Mouse (Mus musculus) kidney, embryonic 15.5 days (tissue): ENCODE results near the gene Carhsp1. TPM values are rescaled to one million over a fixed set of nuclear protein-coding genes. Genes with fewer than 3 reads are reported as not detected.

Experiments
- ATAC-seq: fragments of 200-750 bp; cut with Nextera tagmentation; replicated peaks from 2 replicates; pipeline ENCODE4 v1.8.0; 2017; ENCODE audit warnings: moderate TSS enrichment; ENCODE audit not compliant: low FRiP score
- H3K27ac ChIP-seq: fragments of 300-500 bp; sonication (generic); 2 replicates; pipeline ENCODE4 v1.5.1; 2015; ENCODE audit warnings: mild to moderate bottlenecking, inconsistent platforms
- H3K27me3 ChIP-seq: fragments of 300-500 bp; sonication (generic); 2 replicates; pipeline ENCODE4 v1.6.1; 2015; ENCODE audit warnings: inconsistent platforms
- H3K36me3 ChIP-seq: fragments of 300-500 bp; sonication (generic); 2 replicates; pipeline ENCODE4 v1.6.1; 2015; ENCODE audit warnings: inconsistent platforms
- H3K4me1 ChIP-seq: fragments of 300-500 bp; sonication (generic); 2 replicates; pipeline ENCODE4 v1.6.1; 2015; ENCODE audit warnings: inconsistent platforms
- H3K4me2 ChIP-seq: fragments of 300-500 bp; sonication (generic); 2 replicates; pipeline ENCODE4 v1.6.1; 2015; ENCODE audit warnings: moderate library complexity, mild to moderate bottlenecking, inconsistent platforms
- H3K4me3 ChIP-seq: fragments of 300-500 bp; sonication (generic); replicated peaks from 2 replicates; pipeline ENCODE4 v1.5.1; 2015; ENCODE audit warnings: mild to moderate bottlenecking, inconsistent platforms
- H3K9ac ChIP-seq: fragments of 300-500 bp; sonication (generic); 2 replicates; pipeline ENCODE4 v1.6.1; 2015; ENCODE audit warnings: mild to moderate bottlenecking, inconsistent platforms
- H3K9me3 ChIP-seq: fragments of 300-500 bp; sonication (generic); replicated peaks from 2 replicates; pipeline ENCODE4 v1.6.1; 2016; ENCODE audit warnings: inconsistent platforms
- WGBS: fragments of 180-500 bp; shearing (Covaris S2); methylation state at CpG from one replicate; pipeline ENCODE4 v1.1.7; 2015; ENCODE audit warnings: mixed read lengths; 5-methylcytosine and 5-hydroxymethylcytosine counted together
- microRNA-seq: library from miRNA; unstranded; fragments of <30 nt; microRNA quantifications from one replicate; pipeline ENCODE4, GENCODE M21; 2016
- polyA plus RNA-seq: library from polyadenylated mRNA; unstranded; fragments of >200 nt; fragmentation: Nextera tagmentation; extraction: Ambion mirVana; gene quantifications from 2 replicates; pipeline ENCODE4 v1.2.1, GENCODE M21; 2015

Carhsp1 gene
- polyA plus RNA-seq, 1 experiment from 2014 or later, result 80.8 TPM

GRCm38 (mm10) chr16:8631428-8631827 lies 40.5 kb downstream of the Carhsp1 start:
- Histone ChIP-seq H3K9me3 (no peaks in the 10 kb centered on the region), H3K4me1 (peaks cover 8% of the 10 kb centered on the region), H3K27me3 (no peaks in the 10 kb centered on the region), H3K4me2 (no peak overlapping the region), H3K27ac (no peak overlapping the region), H3K4me3 (no peak overlapping the region), H3K36me3 (peaks cover 33% of the 10 kb centered on the region), H3K9ac (no peak overlapping the region)
- ATAC-seq, result no peak
- WGBS, result 86% methylated on average over 5 of the region's 5 CpGs

- Histone ChIP-seq H3K9ac (no peak overlapping the region), H3K27me3 (no peaks in the 10 kb centered on the region), H3K4me2 (no peak overlapping the region), H3K36me3 (peaks cover 28% of the 10 kb centered on the region), H3K4me3 (no peak overlapping the region), H3K9me3 (no peaks in the 10 kb centered on the region), H3K27ac (no peak overlapping the region), H3K4me1 (no peaks in the 10 kb centered on the region)
- no peak for ATAC-seq
- 82% methylated on average over 2 of the region's 2 CpGs for WGBS
These were observed 41.5 kb downstream of the Carhsp1 start for GRCm38 (mm10) chr16:8630419-8630818.

- 70% methylated on average over 16 of the region's 16 CpGs for WGBS
- H3K9ac ChIP-seq, result no peak overlapping the region
- ATAC-seq, result no peak
- no peaks in the 10 kb centered on the region for H3K27me3 ChIP-seq
- no peaks in the 10 kb centered on the region for H3K36me3 ChIP-seq
- no peak overlapping the region for H3K4me3 ChIP-seq
- H3K9me3 ChIP-seq, result no peaks in the 10 kb centered on the region
- peaks cover 15% of the 10 kb centered on the region for H3K4me1 ChIP-seq
- H3K4me2 ChIP-seq, result no peak overlapping the region
- H3K27ac ChIP-seq, result no peak overlapping the region
These were observed 51.4 kb downstream of the Carhsp1 start for GRCm38 (mm10) chr16:8620315-8621115.

- WGBS, result 22% methylated on average over 10 of the region's 10 CpGs
- no peaks in the 10 kb centered on the region for H3K9me3 ChIP-seq
- no peak for ATAC-seq
- H3K9ac ChIP-seq, result no peak overlapping the region
- no peaks in the 10 kb centered on the region for H3K36me3 ChIP-seq
- H3K4me3 ChIP-seq, result no peak overlapping the region
- no peak overlapping the region for H3K4me2 ChIP-seq
- H3K4me1 ChIP-seq, result peaks cover 15% of the 10 kb centered on the region
- no peaks in the 10 kb centered on the region for H3K27me3 ChIP-seq
- H3K27ac ChIP-seq, result no peak overlapping the region
These were observed 52.2 kb downstream of the Carhsp1 start for GRCm38 (mm10) chr16:8619659-8620314.

- Histone ChIP-seq H3K4me3 (no peak overlapping the region), H3K9me3 (no peaks in the 10 kb centered on the region), H3K4me2 (no peak overlapping the region), H3K9ac (no peak overlapping the region), H3K36me3 (peaks cover 12% of the 10 kb centered on the region; the same call in 1 of the 2 replicates), H3K27me3 (no peaks in the 10 kb centered on the region), H3K27ac (no peak overlapping the region), H3K4me1 (no peaks in the 10 kb centered on the region)
- WGBS, result 85% methylated on average over 3 of the region's 3 CpGs
- ATAC-seq, result no peak
These were observed 58.5 kb downstream of the Carhsp1 start for GRCm38 (mm10) chr16:8613447-8613846.

GRCm38 (mm10) chr16:8613039-8613438 lies 58.9 kb downstream of the Carhsp1 start:
- Histone ChIP-seq H3K4me3 (no peak overlapping the region), H3K4me2 (no peak overlapping the region), H3K27me3 (no peaks in the 10 kb centered on the region), H3K4me1 (no peaks in the 10 kb centered on the region), H3K36me3 (peaks cover 12% of the 10 kb centered on the region; the same call in 1 of the 2 replicates), H3K9me3 (no peaks in the 10 kb centered on the region), H3K9ac (no peak overlapping the region), H3K27ac (no peak overlapping the region)
- ATAC-seq, result no peak
- 83% methylated on average over 4 of the region's 4 CpGs for WGBS

- ATAC-seq, result no peak; the same call in 1 of the 2 replicates
- Histone ChIP-seq H3K4me3 (no peak overlapping the region), H3K4me2 (no peak overlapping the region), H3K9ac (no peak overlapping the region), H3K27ac (no peak overlapping the region), H3K27me3 (no peaks in the 10 kb centered on the region), H3K9me3 (no peaks in the 10 kb centered on the region), H3K4me1 (no peaks in the 10 kb centered on the region), H3K36me3 (peaks cover 12% of the 10 kb centered on the region; the same call in 1 of the 2 replicates)
- WGBS, result 85% methylated on average over 8 of the region's 8 CpGs
These were observed 59.5 kb downstream of the Carhsp1 start for GRCm38 (mm10) chr16:8612214-8613005.

- H3K27ac ChIP-seq, result no peak overlapping the region
- no peak overlapping the region for H3K4me3 ChIP-seq
- no peaks in the 10 kb centered on the region for H3K4me1 ChIP-seq
- no peak for ATAC-seq
- no peak overlapping the region for H3K4me2 ChIP-seq
- no peak overlapping the region for H3K9ac ChIP-seq
- no peaks in the 10 kb centered on the region for H3K9me3 ChIP-seq
- no peaks in the 10 kb centered on the region for H3K27me3 ChIP-seq
- H3K36me3 ChIP-seq, result peaks cover 12% of the 10 kb centered on the region; the same call in 1 of the 2 replicates
- 72% methylated on average over 3 of the region's 3 CpGs for WGBS
These were observed 61.6 kb downstream of the Carhsp1 start for GRCm38 (mm10) chr16:8610397-8610796.

Small RNAs within 50 kb of the gene (microRNA-seq; reads per million reads assigned to microRNA genes)
- gene Gm22137, result not detected

Other genes starting within 250 kb of the Carhsp1 start
- 0.10 and 0.12 TPM in 2 replicates for gene Tmem114, start 247.0 kb downstream of the Carhsp1 start, polyA plus RNA-seq
- gene Mettl22, start 201.4 kb downstream of the Carhsp1 start, polyA plus RNA-seq, result 15.4 and 19.4 TPM in 2 replicates
- gene Abat, start 158.7 kb downstream of the Carhsp1 start, polyA plus RNA-seq, result 40.4 and 41.4 TPM in 2 replicates
- gene Pmm2, start 34.5 kb downstream of the Carhsp1 start, polyA plus RNA-seq, result 54.1 and 56.4 TPM in 2 replicates
- 19.8 and 20.9 TPM in 2 replicates for gene Tmem186, start 34.4 kb downstream of the Carhsp1 start, polyA plus RNA-seq
- gene Gm5767, start 8.6 kb upstream of the Carhsp1 start, polyA plus RNA-seq, result not detected in 2 replicates
- 26.4 and 31.3 TPM in 2 replicates for gene Usp7, start 120.2 kb upstream of the Carhsp1 start, polyA plus RNA-seq
- 20.4 and 20.8 TPM in 2 replicates for gene 1810013L24Rik, start 157.9 kb upstream of the Carhsp1 start, polyA plus RNA-seq